Mouse (Mus musculus) embryonic fibroblast, embryonic 13.5 days (primary cell): ENCODE measurements around the gene Helz.

Experiments used
- CTCF ChIP-seq: IDR thresholded peaks from 2 replicates; pipeline ENCODE4 v1.5.1; 2011; ENCODE audit warnings: mild to moderate bottlenecking, control low read depth, low read length, moderate library complexity, borderline replicate concordance; ENCODE audit not compliant: insufficient read depth
- POLR2A ChIP-seq: IDR thresholded peaks from 2 replicates; pipeline ENCODE4 v1.6.1; 2011; ENCODE audit warnings: low read depth, mild to moderate bottlenecking, control low read depth, low read length, moderate library complexity

DNA sequence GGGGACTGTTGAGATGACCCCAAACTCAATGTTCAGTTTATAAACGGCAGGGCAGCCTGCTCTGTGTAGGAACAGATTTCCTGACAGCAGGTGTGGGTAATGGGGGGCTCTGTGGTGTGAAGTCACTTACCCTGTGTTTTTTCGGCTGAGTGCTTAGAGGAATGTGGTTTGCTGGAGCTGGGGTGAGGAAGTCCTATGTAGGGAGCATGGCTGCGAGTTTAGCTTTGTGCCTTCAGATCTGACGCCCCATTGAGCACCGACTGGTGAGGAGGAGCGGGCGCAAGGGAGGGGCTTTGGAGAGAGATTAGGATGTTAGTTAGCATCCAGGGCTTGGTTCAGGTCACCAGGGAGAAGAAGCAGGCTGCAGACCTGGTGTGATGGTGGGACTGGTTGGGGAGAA lies 28.5 kb downstream of the Helz start:
- TF ChIP-seq CTCF (no peak), POLR2A (no peak)
